Mouse (Mus musculus) midbrain, embryonic 13.5 days (tissue): Measurements from ENCODE around the gene Scn1b. TPM values are rescaled to one million over a fixed set of nuclear protein-coding genes. Genes with fewer than 3 reads are reported as not detected.
A peak's percentile ranks its signal among the peaks of the same experiment; 100 is the strongest.

Source experiments
- ATAC-seq: fragments of 200-750 bp; cut with Nextera tagmentation; 2 replicates; pipeline ENCODE4 v1.8.0; 2017; ENCODE audit warnings: mild to moderate bottlenecking, moderate TSS enrichment, moderate library complexity
- H3K27ac ChIP-seq: fragments of 300-500 bp; sonication (generic); 2 replicates; pipeline ENCODE4 v1.5.1; 2015; ENCODE audit warnings: inconsistent platforms, mild to moderate bottlenecking, moderate library complexity
- H3K27me3 ChIP-seq: fragments of 300-500 bp; sonication (generic); 2 replicates; pipeline ENCODE4 v1.6.1; 2015; ENCODE audit warnings: mild to moderate bottlenecking, inconsistent platforms
- H3K36me3 ChIP-seq: fragments of 300-500 bp; sonication (generic); 2 replicates; pipeline ENCODE4 v1.6.1; 2015; ENCODE audit warnings: mild to moderate bottlenecking, inconsistent platforms
- H3K4me1 ChIP-seq: fragments of 300-500 bp; sonication (generic); replicated peaks from 2 replicates; pipeline ENCODE4 v1.6.1; 2015; ENCODE audit warnings: inconsistent platforms
- H3K4me2 ChIP-seq: fragments of 300-500 bp; sonication (generic); replicated peaks from 2 replicates; pipeline ENCODE4 v1.6.1; 2015; ENCODE audit warnings: moderate library complexity, mild to moderate bottlenecking, inconsistent platforms
- H3K4me3 ChIP-seq: fragments of 300-500 bp; sonication (generic); replicated peaks from 2 replicates; pipeline ENCODE4 v1.5.1; 2015; ENCODE audit warnings: mild to moderate bottlenecking, inconsistent platforms
- H3K9ac ChIP-seq: fragments of 300-500 bp; sonication (generic); replicated peaks from 2 replicates; pipeline ENCODE4 v1.6.1; 2015; ENCODE audit warnings: mild to moderate bottlenecking, inconsistent platforms
- H3K9me3 ChIP-seq: fragments of 300-500 bp; sonication (generic); 2 replicates; pipeline ENCODE4 v1.6.1; 2016; ENCODE audit warnings: mild to moderate bottlenecking, inconsistent platforms
- WGBS: fragments of 180-500 bp; shearing (Covaris S2); methylation state at CpG from one replicate; pipeline ENCODE4 v1.1.7; 2015; 5-methylcytosine and 5-hydroxymethylcytosine counted together
- polyA plus RNA-seq: library from polyadenylated mRNA; unstranded; fragments of >200 nt; fragmentation: Nextera tagmentation; extraction: Ambion mirVana; gene quantifications from 2 replicates; pipeline ENCODE4 v1.2.1, GENCODE M21; 2015

Scn1b gene
- polyA plus RNA-seq, 1 experiment from 2014 or later, result 2.7 TPM

GRCm38 (mm10) chr7:31156034-31156928 is 29.5 kb upstream of the Scn1b start:
- Histone ChIP-seq H3K9ac (no peak overlapping the region), H3K4me3 (no peak overlapping the region), H3K4me1 (peaks cover 8% of the 10 kb centered on the region), H3K27ac (no peak overlapping the region), H3K36me3 (no peaks in the 10 kb centered on the region), H3K4me2 (no peak overlapping the region), H3K27me3 (no peaks in the 10 kb centered on the region), H3K9me3 (no peaks in the 10 kb centered on the region)
- ATAC-seq, result no peak
- WGBS, result 45% methylated on average over 15 of the region's 19 CpGs

GRCm38 (mm10) chr7:31155296-31156033 is 28.7 kb upstream of the Scn1b start, which contains the start of gene Gramd1a:
Gramd1a (minus strand) TSS chr7:31155896.
- H3K4me3 ChIP-seq, result no peak within 1 kb of the TSS
- ATAC-seq, result no peak
- H3K4me2 ChIP-seq, result no peak within 1 kb of the TSS
- no peak within 1 kb of the TSS for H3K9ac ChIP-seq
- peaks cover 10% of the 10 kb centered on the region for H3K4me1 ChIP-seq
- H3K27me3 ChIP-seq, result no peaks in the 10 kb centered on the region
- no peak within 1 kb of the TSS for H3K27ac ChIP-seq
- no peaks in the 10 kb centered on the region for H3K36me3 ChIP-seq
- no peaks in the 10 kb centered on the region for H3K9me3 ChIP-seq
- WGBS, result 64% methylated on average over 5 of the region's 5 CpGs

- ATAC-seq, result no peak
- 91% methylated on average over 6 of the region's 6 CpGs for WGBS
Measured at GRCm38 (mm10) chr7:31153536-31154320, 26.9 kb upstream of the Scn1b start.

GRCm38 (mm10) chr7:31151301-31152241 is 24.8 kb upstream of the Scn1b start:
- peak; percentile 51 for ATAC-seq
- peaks cover 11% of the 10 kb centered on the region for H3K36me3 ChIP-seq
- H3K4me2 ChIP-seq, result peak overlapping the region; percentile 83
- whole genome bisulfite sequencing, result 18% methylated on average over 23 of the region's 23 CpGs
- H3K27me3 ChIP-seq, result no peaks in the 10 kb centered on the region
- H3K4me3 ChIP-seq, result peak overlapping the region; percentile 95
- no peaks in the 10 kb centered on the region for H3K9me3 ChIP-seq
- H3K9ac ChIP-seq, result peak overlapping the region; percentile 99
- peaks cover 39% of the 10 kb centered on the region for H3K4me1 ChIP-seq
- peak overlapping the region; percentile 99 for H3K27ac ChIP-seq

More at GRCm38 (mm10) chr7:31153536-31154320, 26.9 kb upstream of the Scn1b start:
- Histone ChIP-seq H3K4me1 (peaks cover 18% of the 10 kb centered on the region), H3K4me2 (no peak overlapping the region), H3K27me3 (no peaks in the 10 kb centered on the region), H3K27ac (no peak overlapping the region), H3K4me3 (no peak overlapping the region), H3K9ac (no peak overlapping the region), H3K9me3 (no peaks in the 10 kb centered on the region), H3K36me3 (no peaks in the 10 kb centered on the region)

- ATAC-seq, result peak; percentile 79
- peak overlapping the region; percentile 99 for H3K27ac ChIP-seq
- peak overlapping the region; percentile 83 for H3K4me2 ChIP-seq
- H3K4me1 ChIP-seq, result peaks cover 47% of the 10 kb centered on the region
- WGBS, result under 1% methylated on average over 61 of the region's 63 CpGs
- no peaks in the 10 kb centered on the region for H3K27me3 ChIP-seq
- peak overlapping the region; percentile 99 for H3K9ac ChIP-seq
- peak overlapping the region; percentile 95 for H3K4me3 ChIP-seq
- no peaks in the 10 kb centered on the region for H3K9me3 ChIP-seq
- peaks cover 19% of the 10 kb centered on the region for H3K36me3 ChIP-seq
Measured at GRCm38 (mm10) chr7:31150566-31151300, 23.9 kb upstream of the Scn1b start.

- 1% methylated on average over 20 of the region's 20 CpGs for WGBS
Measured at GRCm38 (mm10) chr7:31149751-31150565, 23.2 kb upstream of the Scn1b start.

GRCm38 (mm10) chr7:31149271-31149670 is 22.5 kb upstream of the Scn1b start:
- Histone ChIP-seq H3K36me3 (peaks cover 28% of the 10 kb centered on the region), H3K27ac (peak overlapping the region; percentile 99), H3K27me3 (no peaks in the 10 kb centered on the region), H3K4me1 (peaks cover 51% of the 10 kb centered on the region), H3K9me3 (no peaks in the 10 kb centered on the region), H3K4me2 (peak overlapping the region; percentile 83), H3K9ac (peak overlapping the region; percentile 99), H3K4me3 (peak overlapping the region; percentile 95)
- no peak for ATAC-seq
- 33% methylated on average over 9 of the region's 9 CpGs for WGBS

More at GRCm38 (mm10) chr7:31149751-31150565, 23.2 kb upstream of the Scn1b start:
- Histone ChIP-seq H3K9ac (peak overlapping the region; percentile 99), H3K4me3 (peak overlapping the region; percentile 95), H3K36me3 (peaks cover 27% of the 10 kb centered on the region), H3K9me3 (no peaks in the 10 kb centered on the region), H3K27ac (peak overlapping the region; percentile 99), H3K27me3 (no peaks in the 10 kb centered on the region), H3K4me2 (peak overlapping the region; percentile 83), H3K4me1 (peaks cover 51% of the 10 kb centered on the region)
- peak; percentile 10 for ATAC-seq

GRCm38 (mm10) chr7:31148756-31149155 is 22.0 kb upstream of the Scn1b start:
- 6% methylated on average over 9 of the region's 9 CpGs for WGBS
- ATAC-seq, result peak; percentile 45
- peak overlapping the region; percentile 83 for H3K4me2 ChIP-seq

GRCm38 (mm10) chr7:31148086-31148485 is 21.3 kb upstream of the Scn1b start:
- Histone ChIP-seq H3K27me3 (no peaks in the 10 kb centered on the region), H3K27ac (peak overlapping the region; percentile 99), H3K4me1 (peaks cover 51% of the 10 kb centered on the region), H3K9ac (peak overlapping the region; percentile 99), H3K9me3 (no peaks in the 10 kb centered on the region), H3K4me3 (peak overlapping the region; percentile 95), H3K36me3 (peaks cover 37% of the 10 kb centered on the region), H3K4me2 (peak overlapping the region; percentile 83)
- 62% methylated on average over 3 of the region's 3 CpGs for WGBS
- no peak for ATAC-seq

More at GRCm38 (mm10) chr7:31148756-31149155, 22.0 kb upstream of the Scn1b start:
- no peaks in the 10 kb centered on the region for H3K27me3 ChIP-seq
- peak overlapping the region; percentile 99 for H3K27ac ChIP-seq
- peaks cover 30% of the 10 kb centered on the region for H3K36me3 ChIP-seq
- peak overlapping the region; percentile 95 for H3K4me3 ChIP-seq
- H3K9ac ChIP-seq, result peak overlapping the region; percentile 99
- H3K4me1 ChIP-seq, result peaks cover 51% of the 10 kb centered on the region
- no peaks in the 10 kb centered on the region for H3K9me3 ChIP-seq
